Mouse (Mus musculus): Measurements from ENCODE around the gene Btbd19.
A peak's percentile ranks its signal among the peaks of the same experiment; 100 is the strongest.

Btbd19 gene

DNA sequence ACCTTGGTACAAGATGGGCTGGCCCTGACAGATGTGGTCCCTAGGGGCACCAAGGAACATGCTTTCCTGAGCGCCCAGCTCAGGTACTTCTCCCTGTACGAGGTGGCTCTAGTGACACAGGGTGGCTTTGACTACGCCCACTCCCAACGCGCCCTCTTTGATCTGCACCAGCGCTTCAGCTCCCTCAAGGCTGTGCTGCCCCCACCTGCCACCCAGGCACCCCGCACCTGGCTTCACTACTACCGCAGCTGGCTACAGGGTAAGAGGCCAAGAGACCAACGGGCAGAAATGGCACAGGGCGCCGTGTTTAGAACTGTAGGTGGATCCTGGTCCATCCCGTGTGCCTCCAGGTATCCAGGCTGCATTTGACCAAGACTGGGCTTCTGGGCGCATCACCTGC is 15.3 kb downstream of the Btbd19 start:
- DNase-seq: no peak

DNA sequence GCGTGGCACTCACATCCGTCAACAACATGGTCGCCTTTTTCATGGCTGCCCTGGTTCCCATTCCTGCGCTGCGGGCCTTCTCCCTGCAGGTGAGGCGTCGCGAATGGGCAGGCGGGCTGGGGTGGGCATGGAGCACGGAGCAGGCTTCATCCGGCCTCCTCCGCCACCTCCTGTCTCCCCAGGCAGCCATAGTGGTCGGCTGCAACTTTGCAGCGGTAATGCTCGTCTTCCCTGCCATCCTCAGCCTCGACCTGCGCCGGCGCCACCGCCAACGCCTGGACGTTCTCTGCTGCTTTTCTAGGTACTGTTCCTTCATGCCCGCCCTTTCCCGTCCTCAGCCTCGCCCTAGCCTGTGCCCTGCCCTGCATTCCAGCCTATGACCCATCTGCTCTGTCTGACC is 16.2 kb downstream of the Btbd19 start:
- DNase-seq: no peak

DNA sequence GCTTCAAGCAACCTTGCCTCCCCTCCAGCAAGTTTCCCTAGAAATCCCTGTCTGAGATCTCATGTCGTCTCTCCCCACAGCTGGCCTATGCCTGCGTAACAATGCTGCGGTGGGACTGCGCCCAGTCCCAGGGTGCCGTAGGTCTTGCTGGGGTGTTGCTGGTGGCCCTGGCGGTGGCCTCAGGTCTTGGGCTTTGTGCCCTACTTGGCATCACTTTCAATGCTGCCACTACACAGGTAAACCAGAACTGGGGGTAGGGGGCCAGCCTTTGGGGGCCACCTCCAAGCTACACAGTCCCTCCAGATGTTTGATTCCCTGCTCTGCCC is 17.0 kb downstream of the Btbd19 start:
- no peak for DNase-seq

DNA sequence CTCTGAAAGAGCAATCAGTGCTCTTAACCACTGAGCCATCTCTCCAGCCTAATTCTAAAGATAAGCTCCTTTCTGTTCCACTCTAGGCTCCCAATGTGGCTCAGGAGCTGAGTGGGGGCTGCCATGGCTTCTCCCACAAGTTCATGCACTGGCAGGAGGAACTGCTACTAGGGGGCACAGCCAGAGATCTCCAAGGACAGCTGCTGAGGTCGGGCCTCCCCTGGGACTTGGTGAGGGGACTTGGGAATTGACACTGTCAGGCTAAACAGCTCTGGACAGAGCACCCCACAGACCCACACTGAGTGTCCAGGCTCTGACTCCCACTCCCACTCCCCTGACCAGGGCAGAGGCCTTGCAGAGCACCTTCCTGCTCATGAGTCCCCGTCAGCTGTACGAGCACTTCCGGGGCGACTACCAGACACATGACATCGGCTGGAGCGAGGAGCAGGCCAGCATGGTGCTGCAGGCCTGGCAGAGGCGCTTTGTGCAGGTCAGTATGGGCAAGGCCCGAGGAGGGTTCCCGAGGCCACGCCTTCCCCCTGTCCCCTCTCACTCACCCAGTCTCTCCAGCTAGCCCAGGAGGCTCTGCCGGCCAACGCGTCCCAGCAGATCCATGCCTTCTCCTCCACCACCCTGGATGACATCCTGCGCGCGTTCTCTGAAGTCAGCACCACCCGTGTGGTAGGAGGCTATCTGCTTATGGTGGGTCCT is 17.6 kb downstream of the Btbd19 start:
- DNase-seq: no peak

DNA sequence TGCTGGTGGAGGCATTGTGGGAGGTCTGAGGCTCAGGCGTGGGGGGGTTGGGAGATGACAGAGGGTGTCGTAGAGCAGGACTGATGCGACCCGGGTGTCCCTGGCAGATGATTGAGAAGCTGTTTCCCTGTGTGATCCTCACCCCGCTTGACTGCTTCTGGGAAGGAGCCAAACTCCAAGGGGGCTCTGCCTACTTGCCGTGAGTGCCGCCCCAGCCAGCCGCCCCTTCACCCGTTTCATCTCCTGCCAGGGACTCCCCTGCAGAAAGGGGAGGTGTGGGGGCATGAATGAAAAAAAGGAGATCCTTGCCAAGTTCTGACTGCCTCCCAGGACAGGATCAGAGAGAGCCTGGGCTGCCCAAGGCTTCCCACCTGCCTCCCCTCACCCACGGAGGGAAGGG is 20.4 kb downstream of the Btbd19 start:
- no peak for DNase-seq

DNA sequence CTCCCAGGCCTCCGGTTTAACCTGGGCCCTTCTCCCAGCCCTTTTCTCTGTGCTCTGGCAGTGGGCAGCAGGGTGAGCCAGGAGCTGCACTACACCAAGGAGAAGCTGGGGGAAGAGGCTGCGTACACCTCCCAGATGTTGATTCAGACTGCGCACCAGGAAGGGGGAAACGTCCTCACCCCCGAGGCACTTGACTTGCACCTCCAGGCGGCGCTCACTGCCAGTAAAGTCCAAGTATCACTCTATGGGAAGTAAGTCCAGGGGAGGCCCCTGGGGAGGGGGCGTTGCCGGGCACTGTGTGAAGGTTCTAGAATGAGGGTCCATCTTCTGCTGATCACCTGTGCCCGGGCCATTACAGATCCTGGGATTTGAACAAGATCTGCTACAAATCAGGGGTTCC is 20.9 kb downstream of the Btbd19 start:
- DNase-seq: no peak

DNA sequence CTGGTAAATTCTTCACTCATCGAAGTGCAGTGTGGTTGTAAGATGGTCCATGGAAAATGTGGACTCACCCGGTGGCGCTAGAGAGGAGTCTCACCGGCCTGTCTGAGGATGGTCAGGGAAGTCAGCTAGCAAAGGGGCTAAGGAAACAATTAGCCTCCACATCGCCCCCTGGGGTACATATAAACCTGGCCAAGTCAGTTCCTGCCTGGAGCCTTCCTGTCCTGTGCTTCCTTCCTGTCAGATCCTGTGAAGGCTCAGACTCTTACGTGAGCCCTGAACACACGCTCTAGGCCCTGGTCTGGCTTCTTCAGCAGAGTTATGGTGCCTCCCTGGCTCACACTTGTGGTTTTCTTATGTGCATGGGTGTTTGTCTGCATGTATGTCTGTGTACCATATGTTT is 24.3 kb downstream of the Btbd19 start:
- DNase-seq: peak; percentile 63

DNA sequence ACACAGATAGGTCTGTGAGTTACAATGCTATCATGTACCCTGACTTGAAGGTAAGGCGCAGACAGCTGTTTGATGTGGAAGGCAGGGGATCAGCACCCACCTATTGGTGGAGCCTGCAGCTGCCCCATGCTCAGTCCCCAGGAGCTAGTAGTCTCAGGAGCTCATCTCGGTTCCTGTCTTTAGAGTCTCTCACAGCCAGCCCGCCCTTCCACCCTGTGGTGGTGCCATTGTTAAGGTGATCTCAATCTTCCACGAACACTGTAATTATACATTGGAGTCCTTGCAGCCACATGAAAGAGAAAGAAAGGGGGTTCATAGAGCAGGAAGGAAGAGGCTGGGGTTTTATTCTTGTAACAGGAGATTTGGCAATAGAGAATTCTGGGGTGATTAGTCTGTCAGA is 25.5 kb downstream of the Btbd19 start:
- DNase-seq: no peak

DNA sequence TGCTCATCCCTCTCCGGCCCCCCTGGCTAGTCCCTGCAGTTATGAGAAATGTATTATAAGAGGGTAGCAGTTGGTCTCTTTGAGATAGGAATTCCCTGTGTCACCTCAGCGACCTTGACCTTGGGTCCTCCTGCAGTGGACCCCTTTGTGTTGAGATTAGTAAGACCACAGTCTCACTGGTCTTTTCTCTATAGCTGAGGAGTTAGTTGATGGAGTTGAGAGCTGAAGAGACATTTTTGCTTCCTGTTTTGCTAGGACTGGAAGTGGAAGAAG is 26.8 kb downstream of the Btbd19 start:
- DNase-seq: no peak

DNA sequence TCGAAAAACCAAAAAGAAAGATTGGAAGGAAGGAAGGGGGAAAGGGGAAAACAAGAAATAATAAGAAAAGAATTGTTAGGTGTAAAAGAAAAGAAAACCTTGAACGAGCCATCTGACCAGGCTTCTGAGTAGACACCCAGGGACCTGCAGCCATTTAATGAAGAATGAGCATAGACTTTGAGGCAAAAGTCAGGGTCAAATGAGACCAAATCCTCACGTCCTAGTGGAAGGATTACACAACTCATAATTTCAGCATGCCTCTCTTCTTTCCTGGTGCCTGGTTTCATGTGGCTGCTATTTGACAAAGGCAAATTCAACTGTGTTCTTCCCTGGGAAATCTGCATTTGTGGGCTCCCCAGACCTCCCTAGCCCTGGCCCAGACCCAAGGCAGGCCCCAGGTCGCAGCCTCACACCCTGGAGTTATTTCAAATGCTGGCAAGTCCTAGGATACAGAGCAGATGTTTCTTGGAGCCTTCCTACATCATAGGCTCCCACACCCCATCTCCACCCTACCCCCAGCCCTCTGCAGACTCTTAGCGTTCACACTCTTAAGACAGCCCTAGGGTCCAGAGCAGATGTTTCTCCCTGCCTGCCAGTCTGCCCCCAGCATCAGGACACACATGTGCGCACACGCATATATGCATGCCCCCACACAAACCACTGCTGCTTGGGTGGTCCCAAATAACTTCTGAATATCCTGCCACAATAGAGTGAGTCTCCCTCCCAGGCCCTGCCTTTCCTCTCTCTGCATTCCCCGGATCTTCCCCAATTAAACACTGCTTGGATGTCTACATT is 27.4 kb downstream of the Btbd19 start:
- DNase-seq: no peak

DNA sequence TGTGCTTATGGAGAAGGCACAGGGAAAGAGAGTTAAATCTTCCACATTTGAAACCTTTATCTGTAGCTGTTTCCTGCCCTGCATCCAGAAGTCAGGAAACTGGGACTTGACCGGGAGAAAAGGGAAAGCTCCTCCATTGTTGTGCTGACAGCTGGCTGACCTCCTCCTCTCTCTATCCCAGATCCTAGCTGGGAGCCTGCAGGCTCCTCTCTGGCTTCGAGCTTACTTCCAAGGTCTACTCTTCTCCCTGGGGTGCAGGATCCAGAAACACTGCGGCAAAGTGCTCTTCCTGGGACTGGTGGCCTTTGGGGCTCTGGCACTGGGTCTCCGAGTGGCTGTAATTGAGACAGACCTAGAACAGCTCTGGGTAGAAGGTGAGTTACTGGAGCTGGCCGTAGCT is 28.9 kb downstream of the Btbd19 start:
- DNase-seq: no peak

DNA sequence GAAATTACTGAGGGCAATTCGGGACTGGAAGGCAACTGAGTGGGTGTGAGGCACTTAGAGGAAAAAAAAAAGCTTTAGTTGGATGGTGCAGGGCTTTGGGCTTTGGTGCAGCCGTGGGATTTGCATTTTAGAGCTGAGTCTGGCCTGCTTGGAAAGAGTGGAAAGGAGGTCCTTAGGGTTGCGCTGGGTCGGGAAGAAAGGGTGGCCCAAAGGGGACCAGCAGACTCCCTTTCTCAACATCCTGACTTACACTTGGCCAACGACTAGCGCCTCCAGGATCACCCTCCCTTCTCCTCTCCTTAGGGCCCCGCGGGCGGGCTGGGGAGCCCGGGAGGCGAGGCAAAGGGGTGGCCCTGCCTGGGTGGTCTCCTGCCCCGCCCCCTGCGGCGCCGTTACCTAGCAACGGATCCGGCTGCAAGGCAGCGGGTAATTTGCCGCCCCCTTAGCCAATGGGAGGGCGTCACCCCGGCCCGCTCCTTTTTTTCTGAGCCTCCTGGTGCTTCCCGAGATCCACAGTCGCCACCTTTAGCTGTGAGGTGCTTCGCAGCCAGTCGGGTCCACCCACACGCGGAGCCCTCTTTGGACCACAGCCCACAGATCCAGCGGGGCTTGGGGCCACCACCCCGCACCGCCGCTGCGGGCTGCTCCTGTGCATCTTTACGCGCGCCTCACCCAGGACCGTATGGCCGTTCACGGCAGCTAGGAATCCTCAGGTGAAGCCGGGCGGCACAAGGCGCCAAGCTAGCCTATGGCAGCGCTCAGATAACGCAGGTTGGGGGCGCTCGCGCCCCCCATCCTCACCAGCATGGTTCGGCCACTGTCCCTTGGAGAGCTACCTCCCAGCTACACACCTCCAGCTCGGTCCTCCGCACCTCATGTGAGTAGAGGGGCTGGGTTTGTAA is 29.7 kb downstream of the Btbd19 start, which contains the start of gene Ptch2:
Ptch2 (plus strand) TSS at position 525 of the 902 bp plus-strand sequence.
- DNase-seq: peak; percentile 63

DNA sequence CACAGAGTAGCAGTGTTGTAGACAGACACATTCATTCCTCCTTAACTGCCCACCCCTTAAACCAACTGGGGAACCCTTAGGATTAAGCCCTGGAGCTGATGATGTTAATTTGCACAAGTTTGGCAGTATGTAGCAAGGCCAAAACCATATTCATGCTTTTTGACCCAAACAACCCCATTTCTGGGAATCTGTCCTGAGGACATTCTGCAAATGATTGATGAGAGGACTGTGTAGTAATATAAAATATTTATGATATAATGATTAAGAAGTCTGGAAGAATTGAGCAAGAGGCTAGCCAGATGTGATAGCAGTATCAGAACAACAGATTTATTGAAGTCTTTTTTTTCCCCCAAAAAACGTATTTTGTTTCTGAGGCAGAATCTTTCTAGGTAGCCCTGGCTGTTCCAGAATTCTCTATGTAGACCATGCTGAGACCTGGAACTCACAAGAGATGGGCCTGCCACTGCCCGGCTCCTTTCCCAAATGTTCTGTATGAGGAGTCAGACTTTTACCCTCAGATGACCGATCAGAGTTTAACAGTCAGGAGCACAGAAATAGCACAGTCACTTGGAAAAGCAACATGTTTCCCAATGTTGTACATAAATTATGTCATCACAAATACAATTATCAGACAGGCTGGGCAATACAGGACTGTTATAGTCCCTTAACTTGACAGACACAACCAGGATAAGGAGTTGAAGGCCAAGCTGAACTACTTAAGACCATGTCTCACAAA is 30.7 kb downstream of the Btbd19 start:
- DNase-seq: no peak

DNA sequence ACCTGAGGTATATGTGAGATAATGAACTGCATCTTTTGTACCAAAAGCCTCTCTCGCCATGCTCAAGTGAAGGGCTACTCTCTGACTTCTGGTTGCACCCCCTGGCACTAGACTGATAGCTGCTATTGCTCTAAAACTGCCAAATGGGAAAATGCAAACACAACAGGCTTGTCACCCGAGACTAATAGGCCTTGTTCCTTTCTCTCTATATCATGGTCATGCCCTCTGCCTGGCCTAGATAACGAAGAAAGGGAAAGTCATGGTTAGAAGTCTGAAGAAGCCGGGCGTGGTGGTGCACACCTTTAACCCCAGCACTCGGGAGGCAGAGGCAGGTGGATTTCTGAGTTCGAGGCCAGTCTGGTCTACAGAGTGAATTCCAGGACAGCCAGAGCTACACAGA is 34.9 kb downstream of the Btbd19 start:
- no peak for DNase-seq

DNA sequence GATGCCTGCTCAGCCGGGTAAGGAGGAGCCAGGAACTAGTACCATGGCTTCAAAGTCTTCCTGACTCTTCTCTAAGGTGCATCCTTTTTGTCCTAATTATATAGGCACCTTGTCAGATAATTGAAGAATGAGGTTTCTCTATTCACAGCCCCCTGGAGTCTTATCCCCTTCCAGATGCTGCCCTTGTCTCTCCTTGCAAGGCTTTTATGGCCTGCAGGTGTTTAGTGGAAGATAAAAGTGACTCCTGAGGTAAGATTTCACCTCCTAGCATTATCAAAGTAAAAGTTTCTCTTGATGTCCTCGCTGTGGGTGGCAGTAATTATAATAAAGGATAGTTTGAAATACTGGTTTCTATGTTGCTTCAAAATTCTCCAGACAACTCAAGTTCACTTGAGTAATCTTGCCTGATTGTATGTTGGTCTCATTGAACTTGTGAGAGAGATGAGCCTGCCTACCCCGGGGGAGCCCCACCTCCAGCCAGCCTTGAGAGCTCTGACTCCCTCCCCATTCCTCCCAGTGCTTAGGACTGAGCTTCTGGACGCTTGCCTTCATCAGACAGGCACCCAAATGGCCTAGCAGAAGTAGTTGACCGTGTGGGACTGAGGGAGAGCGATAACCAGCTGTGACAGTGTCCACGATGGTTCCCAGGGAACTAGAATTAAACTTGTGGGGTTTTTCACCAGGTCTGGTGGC is 37.4 kb downstream of the Btbd19 start:
- no peak for DNase-seq

DNA sequence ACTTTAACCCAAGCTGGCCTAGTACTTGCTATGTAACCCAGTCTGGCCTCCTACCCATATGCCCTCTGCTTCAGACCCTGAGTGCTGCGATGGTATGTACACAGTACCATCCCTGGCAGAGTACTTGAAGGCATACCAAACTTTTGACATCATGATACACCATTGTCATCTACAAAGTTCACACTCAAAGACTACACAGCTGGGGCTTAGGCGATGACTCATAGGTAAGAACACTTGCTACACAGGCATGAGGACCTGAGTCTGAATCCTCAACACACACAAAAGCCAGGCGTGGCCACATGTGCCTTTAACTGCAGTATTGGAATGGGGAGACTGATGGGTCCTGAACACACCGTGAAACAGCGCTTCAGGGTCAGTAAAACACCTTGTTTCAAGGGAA is 54.3 kb downstream of the Btbd19 start:
- no peak for DNase-seq

DNA sequence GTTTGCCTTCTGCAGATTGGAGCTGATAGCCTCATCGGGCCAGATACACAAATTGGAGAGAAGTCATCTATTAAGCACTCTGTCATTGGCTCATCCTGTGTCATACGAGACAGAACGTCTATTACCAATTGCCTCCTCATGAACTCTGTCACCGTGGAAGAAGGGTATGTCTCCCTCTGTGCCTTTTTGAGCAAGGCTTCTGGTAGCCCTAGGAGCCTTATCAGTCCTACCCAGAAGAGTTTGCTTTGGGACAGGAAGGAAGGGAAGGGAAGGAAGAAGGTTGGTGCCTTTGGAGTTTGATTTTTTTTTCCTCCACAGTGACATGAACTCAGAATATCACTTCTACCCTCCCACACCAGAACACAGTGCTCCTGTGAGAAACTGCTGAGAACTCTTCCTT is 54.9 kb downstream of the Btbd19 start:
- no peak for DNase-seq

DNA sequence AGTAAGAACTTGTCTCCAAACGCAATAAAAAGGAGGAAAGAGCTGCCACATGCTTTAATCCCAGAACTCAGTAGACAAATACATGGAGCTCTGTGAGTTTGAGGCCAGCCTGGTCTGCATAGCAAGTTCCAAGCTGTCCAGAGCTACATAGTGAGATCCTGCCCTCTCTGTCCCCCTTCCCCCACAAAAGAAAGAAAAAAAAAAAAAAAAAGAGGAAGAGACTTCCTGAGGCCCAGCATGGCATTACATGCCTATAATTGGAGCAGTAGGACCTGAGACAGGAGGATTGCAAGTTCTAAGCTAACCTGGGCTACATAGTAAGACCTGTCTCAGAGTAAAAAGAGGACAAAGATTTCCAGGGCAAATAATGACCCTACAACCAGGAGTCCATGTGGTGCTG is 55.9 kb downstream of the Btbd19 start:
- DNase-seq: no peak
